Comparison of ENCODE assay signal across 1 mouse cellular context in the genomic region with DNA sequence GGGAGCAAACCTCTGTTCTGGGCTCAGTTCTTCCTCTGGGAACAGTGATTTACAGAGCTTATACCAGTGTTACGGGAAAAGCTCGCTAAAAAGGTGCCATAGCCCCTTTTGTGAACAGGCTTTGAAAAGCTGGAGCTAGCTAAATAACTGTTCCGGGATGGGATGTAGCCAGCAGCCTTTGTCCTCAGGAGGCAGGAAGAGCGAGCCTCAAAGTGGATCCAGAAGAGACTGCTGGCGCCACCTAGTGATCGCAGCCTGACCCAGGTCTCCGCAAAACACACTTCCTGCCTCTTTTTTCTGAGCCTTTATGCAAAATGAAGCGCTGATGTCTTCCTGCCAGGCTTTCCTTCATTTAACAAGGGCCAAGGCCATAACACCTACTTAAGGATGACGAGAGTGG.
TF ChIP-seq lines count a peak whose summit lies in the region.

No protein-coding gene starts in this region.

TF ChIP-seq in CH12.LX, 34 proteins besides CTCF, POLR2A, EP300 and RAD21:
- no peak for TF ChIP-seq MAX (IDR thresholded peaks at IDR 0.05; ENCODE audit: low read length)
- peak; percentile 10; the same call in 1 of the 2 replicates for TF ChIP-seq ZC3H11A (IDR thresholded peaks at IDR 0.05; ENCODE audit: low read depth, low read length)
- no peak for TF ChIP-seq E2F4 (IDR thresholded peaks at IDR 0.05; ENCODE audit: insufficient replicate concordance, low read depth, low read length)
- TF ChIP-seq ZNF384 (IDR thresholded peaks at IDR 0.05; ENCODE audit: low read depth, low read length), result peak; percentile 81
- no peak for TF ChIP-seq ETS1 (conservative IDR thresholded peaks at IDR 0.05; ENCODE audit: low read depth, low read length)
- TF ChIP-seq TBP (conservative IDR thresholded peaks at IDR 0.05; ENCODE audit: low read depth, low read length), result peak; percentile 70; the same call in 1 of the 2 replicates
- peak; percentile 70 for TF ChIP-seq IRF4 (IDR thresholded peaks at IDR 0.05; ENCODE audit: low read depth, low read length)
- no peak for TF ChIP-seq MXI1 (IDR thresholded peaks at IDR 0.05; ENCODE audit: low read depth, low read length)
- peak; percentile 38; the same call in 1 of the 2 replicates for TF ChIP-seq SIN3A (IDR thresholded peaks at IDR 0.05; ENCODE audit: low read length)
- TF ChIP-seq TCF12 (IDR thresholded peaks at IDR 0.05; ENCODE audit: low read depth, low read length), result peak; percentile 49; the same call in 1 of the 2 replicates
- 0 out of 2 replicates have a peak, but pooled peaks have one; percentile 54 for TF ChIP-seq MEF2A (IDR thresholded peaks at IDR 0.05; ENCODE audit: borderline replicate concordance, low read depth, low read length)
- TF ChIP-seq ZMIZ1 (IDR thresholded peaks at IDR 0.05; ENCODE audit: low read depth, low read length), result no peak
- TF ChIP-seq ELF1 (IDR thresholded peaks at IDR 0.05; ENCODE audit: low read depth, low read length), result peak; percentile 93
- TF ChIP-seq HCFC1 (IDR thresholded peaks at IDR 0.05; ENCODE audit: low read depth, low read length), result peak; percentile 46; the same call in 1 of the 2 replicates
- peak; percentile 83 for TF ChIP-seq SMC3 (IDR thresholded peaks at IDR 0.05; ENCODE audit: low read depth, low read length)
- no peak for TF ChIP-seq BHLHE40 (IDR thresholded peaks at IDR 0.05; ENCODE audit: low read depth, low read length)
- 0 out of 2 replicates have a peak, but pooled peaks have one; percentile 28 for TF ChIP-seq NELFE (IDR thresholded peaks at IDR 0.05; ENCODE audit: low read depth, low read length)
